Mouse (Mus musculus) thymus, adult 2 months (tissue): ENCODE data around the gene Ap1g1.

Experiments
- CTCF ChIP-seq: fragments of 200-500 bp; IDR thresholded peaks from 2 replicates; pipeline ENCODE4 v1.5.1; 2012; ENCODE audit warnings: mild to moderate bottlenecking, control low read depth, low read length, moderate library complexity, borderline replicate concordance; ENCODE audit not compliant: control insufficient read depth, poor library complexity, insufficient read depth; ENCODE audit errors: extremely low read depth
- POLR2A ChIP-seq: fragments of 200-500 bp; IDR thresholded peaks from 2 replicates; pipeline ENCODE4 v1.6.1; 2012; ENCODE audit warnings: mild to moderate bottlenecking, low read length, control low read depth, moderate library complexity; ENCODE audit not compliant: control insufficient read depth, poor library complexity, insufficient read depth; ENCODE audit errors: extremely low read depth

DNA sequence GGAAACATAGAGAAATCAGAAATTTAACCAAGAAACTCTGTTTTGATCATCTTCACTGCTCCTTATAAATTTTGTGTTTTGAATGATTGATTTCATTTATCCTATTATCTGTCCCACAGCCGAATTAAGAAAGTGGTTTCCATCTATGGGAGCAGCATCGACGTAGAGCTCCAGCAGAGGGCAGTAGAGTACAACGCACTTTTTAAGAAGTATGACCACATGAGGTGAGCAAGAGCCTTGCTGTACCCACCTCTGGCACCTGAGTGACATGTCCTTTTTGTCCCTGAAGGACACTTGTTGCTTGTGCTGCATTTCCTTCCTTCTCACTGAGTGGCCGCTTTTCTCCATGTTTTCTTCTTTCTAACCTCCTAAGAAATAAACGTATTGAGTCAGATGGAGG, 75.1 kb downstream of the Ap1g1 start:
- TF ChIP-seq POLR2A (no peak), CTCF (no peak)
